Mouse (Mus musculus): Measurements from ENCODE around the gene Rab6b. TPM values are rescaled to one million over a fixed set of nuclear protein-coding genes. Genes with fewer than 3 reads are reported as not detected.
"Not testable (repeated sequence)": the region's sequence is repeated elsewhere in the genome, so short reads cannot be mapped to it uniquely, and the experiment has no call there.

Gene Rab6b
- polyA plus RNA-seq, 1 experiment from 2014 or later = 5.7 TPM

GRCm38 (mm10) chr9:103153286-103153685, 41.7 kb downstream of the Rab6b start:
- ATAC-seq = no peak
- no peak overlapping the region for H3K9ac ChIP-seq
- H3K4me1 ChIP-seq (replicated peaks) = no peaks in the 10 kb centered on the region
- no peak overlapping the region for H3K4me2 ChIP-seq (replicated peaks)
- H3K4me3 ChIP-seq (replicated peaks) = no peak overlapping the region
- no peaks in the 10 kb centered on the region for H3K27me3 ChIP-seq (replicated peaks)
- 70% methylated on average over 5 of the region's 5 CpGs for WGBS
- H3K27ac ChIP-seq = no peak overlapping the region
- H3K36me3 ChIP-seq = no peaks in the 10 kb centered on the region
- no peaks in the 10 kb centered on the region for H3K9me3 ChIP-seq

DNA sequence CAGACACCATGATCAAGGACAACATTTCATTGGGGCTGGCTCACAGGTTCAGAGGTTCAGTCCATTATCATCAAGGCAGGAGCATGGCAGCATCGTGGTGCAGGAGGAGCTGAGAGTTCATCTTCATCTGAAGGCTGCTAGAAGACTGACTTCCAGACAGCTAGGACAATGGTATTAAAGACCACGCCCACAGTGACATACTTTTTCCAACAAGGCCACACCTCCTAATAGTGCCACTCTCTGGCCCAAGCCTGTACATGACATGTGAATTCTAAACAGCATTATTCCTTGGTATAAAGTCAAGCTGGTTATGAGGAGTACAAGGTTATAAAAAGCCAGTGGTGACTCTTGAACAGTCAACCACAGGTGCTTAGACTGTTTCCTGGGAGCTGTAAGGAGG, 43.0 kb downstream of the Rab6b start:
- Histone ChIP-seq H3K9me3 (no peaks in the 10 kb centered on the region), H3K27ac (no peak overlapping the region), H3K4me1 (replicated peaks) (no peaks in the 10 kb centered on the region), H3K9ac (no peak overlapping the region), H3K4me3 (replicated peaks) (no peak overlapping the region), H3K4me2 (replicated peaks) (no peak overlapping the region), H3K27me3 (replicated peaks) (no peaks in the 10 kb centered on the region), H3K36me3 (no peaks in the 10 kb centered on the region)
- WGBS = 81% methylated on average over 2 of the region's 2 CpGs
- no peak for ATAC-seq

DNA sequence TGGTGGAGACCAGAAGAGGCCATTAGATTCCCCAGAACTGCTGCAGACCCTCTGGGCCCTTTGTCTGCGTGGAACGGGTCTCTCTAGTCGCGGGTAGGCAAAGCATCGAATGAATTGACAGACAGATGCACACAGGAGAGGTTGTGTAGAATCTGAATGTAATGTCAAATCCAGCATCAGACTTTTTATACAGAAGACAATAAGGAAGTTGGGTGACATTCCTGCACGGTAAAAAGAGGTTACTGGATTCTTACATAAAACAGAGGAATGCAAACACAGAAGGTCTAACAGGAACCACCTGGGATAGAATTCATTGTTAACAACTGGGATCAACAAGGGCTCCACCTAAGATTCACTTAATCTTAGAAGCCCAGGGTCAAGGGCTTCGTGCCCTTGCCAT, 43.6 kb downstream of the Rab6b start:
- H3K27me3 ChIP-seq (replicated peaks); H3K4me3 ChIP-seq (replicated peaks); H3K9ac ChIP-seq; H3K36me3 ChIP-seq; H3K4me1 ChIP-seq (replicated peaks); H3K27ac ChIP-seq; H3K9me3 ChIP-seq; H3K4me2 ChIP-seq (replicated peaks); ATAC-seq: not testable (repeated sequence)
- 82% methylated on average over 7 of the region's 7 CpGs for WGBS

DNA sequence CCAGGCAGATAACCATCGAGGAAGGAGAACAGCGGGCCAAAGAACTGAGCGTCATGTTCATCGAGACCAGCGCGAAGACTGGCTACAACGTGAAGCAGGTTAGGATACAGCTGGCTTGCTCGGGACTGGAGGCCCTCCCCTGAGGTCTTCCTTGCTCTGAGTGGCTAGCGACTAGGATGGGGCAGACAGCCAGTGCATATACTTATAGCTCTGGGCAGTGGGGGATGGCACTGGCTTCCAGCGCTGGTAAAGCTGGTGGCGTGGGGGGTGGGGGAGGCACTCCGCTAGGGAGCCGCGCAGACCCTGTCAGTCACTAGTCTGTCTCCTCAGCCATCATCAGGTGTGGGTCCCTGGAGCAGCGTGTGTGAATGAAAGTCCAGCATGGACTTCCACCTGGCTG, 52.2 kb downstream of the Rab6b start:
- Histone ChIP-seq H3K36me3 (no peaks in the 10 kb centered on the region), H3K27me3 (replicated peaks) (no peaks in the 10 kb centered on the region), H3K4me1 (replicated peaks) (no peaks in the 10 kb centered on the region), H3K27ac (no peak overlapping the region), H3K9ac (no peak overlapping the region), H3K9me3 (no peaks in the 10 kb centered on the region), H3K4me2 (replicated peaks) (no peak overlapping the region), H3K4me3 (replicated peaks) (no peak overlapping the region)
- 76% methylated on average over 15 of the region's 15 CpGs for WGBS
- no peak for ATAC-seq

- no peaks in the 10 kb centered on the region for H3K27me3 ChIP-seq (replicated peaks)
- ATAC-seq = peak; percentile 55
- WGBS = 71% methylated on average over 6 of the region's 6 CpGs
- no peaks in the 10 kb centered on the region for H3K4me1 ChIP-seq (replicated peaks)
- H3K27ac ChIP-seq = no peak overlapping the region
- H3K4me2 ChIP-seq (replicated peaks) = no peak overlapping the region
- no peaks in the 10 kb centered on the region for H3K36me3 ChIP-seq
- no peaks in the 10 kb centered on the region for H3K9me3 ChIP-seq
- no peak overlapping the region for H3K9ac ChIP-seq
- no peak overlapping the region for H3K4me3 ChIP-seq (replicated peaks)
These were observed 56.5 kb downstream of the Rab6b start for GRCm38 (mm10) chr9:103168046-103168445.

GRCm38 (mm10) chr9:103168771-103169170, 57.2 kb downstream of the Rab6b start:
- no peak overlapping the region for H3K4me2 ChIP-seq (replicated peaks)
- no peaks in the 10 kb centered on the region for H3K4me1 ChIP-seq (replicated peaks)
- no peaks in the 10 kb centered on the region for H3K27me3 ChIP-seq (replicated peaks)
- no peaks in the 10 kb centered on the region for H3K36me3 ChIP-seq
- no peak for ATAC-seq
- no peak overlapping the region for H3K27ac ChIP-seq
- no peak overlapping the region for H3K4me3 ChIP-seq (replicated peaks)
- WGBS = 76% methylated on average over 7 of the region's 7 CpGs
- no peaks in the 10 kb centered on the region for H3K9me3 ChIP-seq
- H3K9ac ChIP-seq = no peak overlapping the region

GRCm38 (mm10) chr9:103174771-103175519, 63.4 kb downstream of the Rab6b start:
- WGBS = 56% methylated on average over 6 of the region's 6 CpGs

DNA sequence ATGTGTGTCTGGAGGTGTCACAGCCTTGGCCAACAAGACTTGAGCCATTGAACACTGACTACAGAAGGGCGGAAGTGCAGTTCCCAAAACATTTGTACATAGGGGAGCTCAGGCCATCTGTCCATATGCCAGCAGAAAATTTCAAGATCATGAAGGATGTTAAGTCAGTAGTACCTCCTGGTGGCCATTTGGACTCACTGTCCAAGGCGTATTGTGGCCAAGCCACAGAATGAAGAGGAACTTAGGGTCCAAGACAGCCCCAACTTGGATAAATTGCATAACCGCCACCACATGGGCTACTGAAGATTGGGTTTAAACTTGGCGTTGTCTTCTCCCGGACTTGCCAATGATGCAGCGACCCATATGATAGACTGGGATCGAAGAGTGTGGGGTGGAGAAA, 64.1 kb downstream of the Rab6b start:
- Histone ChIP-seq H3K27me3 (replicated peaks) (no peaks in the 10 kb centered on the region), H3K27ac (no peak overlapping the region), H3K4me3 (replicated peaks) (no peak overlapping the region), H3K4me1 (replicated peaks) (peaks cover 7% of the 10 kb centered on the region), H3K36me3 (no peaks in the 10 kb centered on the region), H3K9me3 (no peaks in the 10 kb centered on the region), H3K9ac (no peak overlapping the region), H3K4me2 (replicated peaks) (no peak overlapping the region)
- WGBS = 98% methylated on average over 7 of the region's 7 CpGs
- no peak for ATAC-seq

More at GRCm38 (mm10) chr9:103174771-103175519, 63.4 kb downstream of the Rab6b start:
- no peak overlapping the region for H3K4me3 ChIP-seq (replicated peaks)
- H3K9me3 ChIP-seq = no peaks in the 10 kb centered on the region
- H3K4me2 ChIP-seq (replicated peaks) = no peak overlapping the region
- H3K27me3 ChIP-seq (replicated peaks) = no peaks in the 10 kb centered on the region
- peak; percentile 56; the same call in 1 of the 2 replicates for ATAC-seq
- no peaks in the 10 kb centered on the region for H3K4me1 ChIP-seq (replicated peaks)
- no peak overlapping the region for H3K27ac ChIP-seq
- no peak overlapping the region for H3K9ac ChIP-seq
- no peaks in the 10 kb centered on the region for H3K36me3 ChIP-seq

DNA sequence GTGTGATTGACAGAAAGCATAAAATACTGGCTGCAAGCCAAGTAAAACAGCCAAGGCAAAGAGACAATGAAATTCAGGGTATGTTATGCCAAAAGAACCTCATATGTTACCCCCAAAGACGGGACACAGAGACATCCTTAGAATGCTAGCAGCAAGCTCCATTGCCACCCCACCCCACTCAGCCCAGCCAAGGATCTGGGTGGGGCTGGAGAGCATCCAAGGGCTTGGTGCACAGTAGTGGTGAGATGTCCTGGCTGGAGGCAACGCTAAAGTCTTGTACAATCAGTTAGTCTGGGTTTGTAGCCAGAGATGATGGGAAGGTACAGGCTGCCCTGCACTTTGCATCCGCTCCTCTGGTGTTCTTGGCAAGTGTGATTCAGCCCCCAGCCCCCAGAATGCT, 68.7 kb downstream of the Rab6b start:
- Histone ChIP-seq H3K4me1 (replicated peaks) (peaks cover 12% of the 10 kb centered on the region), H3K9ac (peak overlapping the region; percentile 57; the same call in 1 of the 2 replicates), H3K36me3 (no peaks in the 10 kb centered on the region), H3K27ac (peak overlapping the region; percentile 76; the same call in 1 of the 2 replicates), H3K9me3 (no peaks in the 10 kb centered on the region), H3K4me2 (replicated peaks) (peak overlapping the region; percentile 81), H3K4me3 (replicated peaks) (peak overlapping the region; percentile 44), H3K27me3 (replicated peaks) (no peaks in the 10 kb centered on the region)
- WGBS = 58% methylated on average over 3 of the region's 3 CpGs
- peak; percentile 50 for ATAC-seq

GRCm38 (mm10) chr9:103180807-103181565, 69.4 kb downstream of the Rab6b start:
- H3K4me1 ChIP-seq (replicated peaks) = peaks cover 12% of the 10 kb centered on the region
- peak overlapping the region; percentile 76 for H3K27ac ChIP-seq
- H3K9me3 ChIP-seq = no peaks in the 10 kb centered on the region
- no peaks in the 10 kb centered on the region for H3K27me3 ChIP-seq (replicated peaks)
- ATAC-seq = peak; percentile 94
- peak overlapping the region; percentile 44 for H3K4me3 ChIP-seq (replicated peaks)
- WGBS = 1% methylated on average over 20 of the region's 20 CpGs
- no peaks in the 10 kb centered on the region for H3K36me3 ChIP-seq
- peak overlapping the region; percentile 57 for H3K9ac ChIP-seq
- peak overlapping the region; percentile 81 for H3K4me2 ChIP-seq (replicated peaks)

DNA sequence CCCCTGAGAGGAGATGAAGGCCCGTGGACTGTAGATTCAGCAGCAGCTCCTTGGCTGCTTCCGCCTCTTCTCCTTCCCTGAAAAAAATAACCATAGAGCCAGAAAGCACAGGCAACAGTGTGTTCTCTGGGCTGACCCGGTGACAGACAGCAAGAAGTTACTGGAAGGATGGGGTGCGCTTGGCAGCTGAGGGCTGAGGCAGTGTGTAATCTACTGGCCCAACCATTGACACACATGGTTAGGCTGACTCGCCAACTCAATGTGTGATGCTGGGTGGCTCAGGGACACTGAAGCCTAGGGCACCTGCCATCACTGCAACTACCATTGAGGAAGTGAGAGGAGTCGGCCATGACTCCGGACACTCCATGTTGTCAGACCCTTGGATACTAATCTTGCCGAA, 70.3 kb downstream of the Rab6b start:
- no peak overlapping the region for H3K4me2 ChIP-seq (replicated peaks)
- no peak overlapping the region for H3K27ac ChIP-seq
- no peak overlapping the region for H3K4me3 ChIP-seq (replicated peaks)
- no peaks in the 10 kb centered on the region for H3K36me3 ChIP-seq
- H3K4me1 ChIP-seq (replicated peaks) = peaks cover 12% of the 10 kb centered on the region
- H3K9ac ChIP-seq = no peak overlapping the region
- H3K9me3 ChIP-seq = no peaks in the 10 kb centered on the region
- WGBS = 87% methylated on average over 8 of the region's 8 CpGs
- H3K27me3 ChIP-seq (replicated peaks) = no peaks in the 10 kb centered on the region
- no peak for ATAC-seq

GRCm38 (mm10) chr9:103184855-103185254, 73.3 kb downstream of the Rab6b start:
- H3K27me3 ChIP-seq (replicated peaks) = no peaks in the 10 kb centered on the region
- H3K4me1 ChIP-seq (replicated peaks) = peaks cover 12% of the 10 kb centered on the region
- no peak for ATAC-seq
- 60% methylated on average over 4 of the region's 4 CpGs for WGBS
- no peaks in the 10 kb centered on the region for H3K9me3 ChIP-seq
- no peak overlapping the region for H3K9ac ChIP-seq
- H3K27ac ChIP-seq = no peak overlapping the region
- no peak overlapping the region for H3K4me3 ChIP-seq (replicated peaks)
- H3K4me2 ChIP-seq (replicated peaks) = no peak overlapping the region
- H3K36me3 ChIP-seq = peaks cover 14% of the 10 kb centered on the region; the same call in 1 of the 2 replicates

Measured in intestine, embryonic 15.5 days (tissue).